Mouse (Mus musculus) T-cell, adult 2 months (primary cell): Measurements from ENCODE around the gene Pex26.

Experiments used
- DNase-seq: peaks from one replicate; pipeline ENCODE4 v3.0.0; 2022; ENCODE audit warnings: low spot score

The Pex26 gene

GRCm38 (mm10) chr6:121210149-121210925 is 26.9 kb downstream of the Pex26 start, which contains the start of gene Tuba8:
TSS of gene Tuba8 (plus strand) at chr6:121210696.
- DNase-seq = peak; percentile 21

GRCm38 (mm10) chr6:121210926-121211289 is 27.4 kb downstream of the Pex26 start:
- no peak for DNase-seq

- DNase-seq = no peak
These were observed 28.3 kb downstream of the Pex26 start for GRCm38 (mm10) chr6:121211743-121212142.

- no peak for DNase-seq
These were observed 29.5 kb downstream of the Pex26 start for GRCm38 (mm10) chr6:121212988-121213387.

GRCm38 (mm10) chr6:121214221-121214620 is 30.8 kb downstream of the Pex26 start:
- no peak for DNase-seq

GRCm38 (mm10) chr6:121214667-121215330 is 31.3 kb downstream of the Pex26 start:
- DNase-seq = peak; percentile 39

- no peak for DNase-seq
These were observed 31.9 kb downstream of the Pex26 start for GRCm38 (mm10) chr6:121215336-121215735.

GRCm38 (mm10) chr6:121215896-121216295 is 32.4 kb downstream of the Pex26 start:
- no peak for DNase-seq

- DNase-seq = no peak
These were observed 33.3 kb downstream of the Pex26 start for GRCm38 (mm10) chr6:121216589-121217255.

GRCm38 (mm10) chr6:121218002-121218401 is 34.5 kb downstream of the Pex26 start:
- peak; percentile 39 for DNase-seq

GRCm38 (mm10) chr6:121219406-121219805 is 35.9 kb downstream of the Pex26 start:
- no peak for DNase-seq

- DNase-seq = no peak
These were observed 36.7 kb downstream of the Pex26 start for GRCm38 (mm10) chr6:121220181-121220580.

- no peak for DNase-seq
These were observed 38.6 kb downstream of the Pex26 start for GRCm38 (mm10) chr6:121221876-121222597.

- no peak for DNase-seq
These were observed 39.5 kb downstream of the Pex26 start for GRCm38 (mm10) chr6:121223001-121223400.

GRCm38 (mm10) chr6:121224067-121224466 is 40.6 kb downstream of the Pex26 start:
- no peak for DNase-seq

GRCm38 (mm10) chr6:121224993-121225392 is 41.5 kb downstream of the Pex26 start:
- no peak for DNase-seq

GRCm38 (mm10) chr6:121226043-121226442 is 42.6 kb downstream of the Pex26 start:
- DNase-seq = no peak

- DNase-seq = no peak
These were observed 43.3 kb downstream of the Pex26 start for GRCm38 (mm10) chr6:121226744-121227143.

GRCm38 (mm10) chr6:121228421-121228820 is 45.0 kb downstream of the Pex26 start:
- no peak for DNase-seq

GRCm38 (mm10) chr6:121232652-121233051 is 49.2 kb downstream of the Pex26 start:
- DNase-seq = no peak

- DNase-seq = no peak
These were observed 52.9 kb downstream of the Pex26 start for GRCm38 (mm10) chr6:121236386-121236785.

- DNase-seq = peak; percentile 29
These were observed 54.7 kb downstream of the Pex26 start for GRCm38 (mm10) chr6:121238209-121238608.
